Mouse (Mus musculus): ENCODE results near the gene Diaph3. TPM values are rescaled to one million over a fixed set of nuclear protein-coding genes. Genes with fewer than 3 reads are reported as not detected.
"Not testable (repeated sequence)": the region's sequence is repeated elsewhere in the genome, so short reads cannot be mapped to it uniquely, and the experiment has no call there.

The Diaph3 gene
- polyA plus RNA-seq, 1 experiment from 2014 or later: 3.6 TPM

- Histone ChIP-seq H3K4me3 (ENCODE audit: low read depth, low read length) (no peak overlapping the region), H3K36me3 (ENCODE audit: control insufficient read depth, insufficient read depth, low read length) (no peaks in the 10 kb centered on the region), H3K4me1 (ENCODE audit: control insufficient read depth, insufficient read depth, low read length) (no peaks in the 10 kb centered on the region), H3K9ac (ENCODE audit: low read depth, low read length) (no peak overlapping the region), H3K27me3 (ENCODE audit: control insufficient read depth, insufficient read depth, low read depth, low read length) (no peaks in the 10 kb centered on the region), H3K9me3 (replicated peaks; ENCODE audit: control insufficient read depth, low read length, poor library complexity, severe bottlenecking) (no peaks in the 10 kb centered on the region), H3K4me2 (ENCODE audit: low read length) (no peak overlapping the region), H3K27ac (ENCODE audit: low read length) (no peak overlapping the region)
- no peak for ATAC-seq
- 93% methylated on average over 5 of the region's 5 CpGs for WGBS
Measured at GRCm38 (mm10) chr14:87091108-87091507, 49.9 kb downstream of the Diaph3 start.

DNA sequence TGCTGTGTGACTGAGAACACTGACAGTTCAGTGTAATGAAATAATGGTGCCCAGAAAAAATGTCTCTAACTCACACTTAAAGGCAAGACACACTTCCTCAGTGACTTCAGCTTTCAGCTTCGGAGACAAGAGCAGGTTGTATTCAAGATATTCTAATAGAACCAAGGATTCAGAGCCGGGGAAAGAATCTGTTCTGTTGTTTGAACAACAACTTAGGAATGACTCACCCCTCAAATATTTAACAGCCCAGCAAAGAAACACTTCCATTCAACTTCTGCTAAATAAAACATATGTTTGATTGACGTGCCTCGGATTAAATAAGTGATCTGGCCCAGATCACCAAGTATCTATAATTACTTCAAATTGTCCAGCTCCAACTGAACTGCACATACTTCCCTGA is 52.1 kb downstream of the Diaph3 start:
- no peak overlapping the region for H3K27ac ChIP-seq (ENCODE audit: low read length)
- no peak overlapping the region for H3K4me2 ChIP-seq (ENCODE audit: low read length)
- no peak overlapping the region for H3K4me3 ChIP-seq (ENCODE audit: low read depth, low read length)
- no peak for ATAC-seq
- no peaks in the 10 kb centered on the region for H3K9me3 ChIP-seq (replicated peaks; ENCODE audit: control insufficient read depth, low read length, poor library complexity, severe bottlenecking)
- no peaks in the 10 kb centered on the region for H3K36me3 ChIP-seq (ENCODE audit: control insufficient read depth, insufficient read depth, low read length)
- 79% methylated on average over 4 of the region's 4 CpGs for WGBS
- no peaks in the 10 kb centered on the region for H3K4me1 ChIP-seq (ENCODE audit: control insufficient read depth, insufficient read depth, low read length)
- H3K27me3 ChIP-seq (ENCODE audit: control insufficient read depth, insufficient read depth, low read depth, low read length): no peaks in the 10 kb centered on the region
- no peak overlapping the region for H3K9ac ChIP-seq (ENCODE audit: low read depth, low read length)

DNA sequence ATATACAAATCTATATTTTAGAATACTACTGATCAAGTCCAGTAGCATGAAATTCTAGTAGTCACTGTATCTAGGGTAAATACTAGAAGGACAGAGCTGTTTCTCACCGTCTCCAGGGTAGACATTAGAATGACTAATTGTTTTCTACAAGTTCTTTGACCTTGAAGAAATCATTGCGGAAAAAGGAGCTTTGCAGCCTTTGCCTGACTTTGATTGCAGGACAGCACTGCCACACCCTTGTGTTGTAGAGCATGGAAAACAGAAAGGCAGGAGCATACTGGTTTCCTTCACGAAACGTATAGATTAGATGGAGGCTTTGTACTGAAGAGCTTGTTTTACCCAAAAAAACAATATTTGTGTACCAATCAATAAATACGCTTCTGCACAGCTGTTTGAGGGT is 52.6 kb downstream of the Diaph3 start:
- Histone ChIP-seq H3K4me1 (ENCODE audit: control insufficient read depth, insufficient read depth, low read length) (no peaks in the 10 kb centered on the region), H3K9me3 (replicated peaks; ENCODE audit: control insufficient read depth, low read length, poor library complexity, severe bottlenecking) (no peaks in the 10 kb centered on the region), H3K27ac (ENCODE audit: low read length) (no peak overlapping the region), H3K36me3 (ENCODE audit: control insufficient read depth, insufficient read depth, low read length) (no peaks in the 10 kb centered on the region), H3K27me3 (ENCODE audit: control insufficient read depth, insufficient read depth, low read depth, low read length) (no peaks in the 10 kb centered on the region), H3K9ac (ENCODE audit: low read depth, low read length) (no peak overlapping the region), H3K4me3 (ENCODE audit: low read depth, low read length) (no peak overlapping the region), H3K4me2 (ENCODE audit: low read length) (no peak overlapping the region)
- 89% methylated on average over 5 of the region's 5 CpGs for WGBS
- no peak for ATAC-seq

GRCm38 (mm10) chr14:87087996-87088395 is 53.0 kb downstream of the Diaph3 start:
- Histone ChIP-seq H3K4me1 (ENCODE audit: control insufficient read depth, insufficient read depth, low read length) (no peaks in the 10 kb centered on the region), H3K4me2 (ENCODE audit: low read length) (no peak overlapping the region), H3K36me3 (ENCODE audit: control insufficient read depth, insufficient read depth, low read length) (no peaks in the 10 kb centered on the region), H3K27me3 (ENCODE audit: control insufficient read depth, insufficient read depth, low read depth, low read length) (no peaks in the 10 kb centered on the region), H3K9me3 (replicated peaks; ENCODE audit: control insufficient read depth, low read length, poor library complexity, severe bottlenecking) (no peaks in the 10 kb centered on the region), H3K27ac (ENCODE audit: low read length) (no peak overlapping the region), H3K4me3 (ENCODE audit: low read depth, low read length) (no peak overlapping the region), H3K9ac (ENCODE audit: low read depth, low read length) (no peak overlapping the region)
- 64% methylated on average over 1 of the region's 1 CpGs for WGBS
- ATAC-seq: no peak

DNA sequence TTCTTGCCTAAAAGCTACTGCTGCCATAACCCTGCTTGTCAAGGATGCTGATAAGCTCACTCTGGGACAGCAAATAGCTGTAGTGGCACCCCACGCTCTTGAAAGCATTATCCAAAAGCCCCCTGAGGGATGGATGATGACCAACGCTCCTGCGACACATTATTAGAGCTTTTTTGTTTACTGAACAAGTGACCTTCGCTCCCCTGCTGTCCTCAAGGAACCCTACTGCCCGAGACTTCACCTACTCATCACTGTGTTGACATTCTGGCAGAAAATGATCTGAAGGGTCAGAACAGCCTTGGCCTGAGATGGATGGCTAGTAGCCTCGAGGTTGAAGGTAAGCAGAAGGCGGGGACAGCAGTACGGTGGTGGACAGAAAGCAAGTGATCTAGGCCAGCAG is 56.1 kb downstream of the Diaph3 start:
- not testable (repeated sequence) for ATAC-seq; H3K9me3 ChIP-seq (replicated peaks; ENCODE audit: control insufficient read depth, low read length, poor library complexity, severe bottlenecking); H3K4me3 ChIP-seq (ENCODE audit: low read depth, low read length); H3K4me2 ChIP-seq (ENCODE audit: low read length); H3K9ac ChIP-seq (ENCODE audit: low read depth, low read length); H3K36me3 ChIP-seq (ENCODE audit: control insufficient read depth, insufficient read depth, low read length); H3K27ac ChIP-seq (ENCODE audit: low read length); H3K27me3 ChIP-seq (ENCODE audit: control insufficient read depth, insufficient read depth, low read depth, low read length); H3K4me1 ChIP-seq (ENCODE audit: control insufficient read depth, insufficient read depth, low read length)
- WGBS: 82% methylated on average over 8 of the region's 8 CpGs

DNA sequence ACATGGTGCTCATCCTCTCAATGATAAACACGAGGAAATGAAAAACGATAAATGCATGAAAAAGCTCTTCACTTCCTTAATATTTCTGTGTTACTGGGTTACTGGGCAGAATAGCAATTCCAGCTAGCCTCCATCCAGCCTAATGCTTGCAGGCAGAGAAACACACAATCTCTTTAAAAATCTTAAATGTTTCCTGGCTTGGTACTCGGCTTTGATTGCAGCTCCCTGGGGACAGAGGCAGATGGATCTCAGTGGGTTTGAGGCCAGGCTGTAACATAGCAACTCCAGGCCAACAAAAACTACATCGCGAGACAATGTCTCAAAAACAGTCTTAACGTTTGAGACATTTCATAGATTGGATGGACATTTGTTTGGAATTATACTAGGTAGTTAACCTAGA is 57.1 kb downstream of the Diaph3 start:
- H3K4me1 ChIP-seq (ENCODE audit: control insufficient read depth, insufficient read depth, low read length): no peaks in the 10 kb centered on the region
- 62% methylated on average over 6 of the region's 6 CpGs for WGBS
- H3K27me3 ChIP-seq (ENCODE audit: control insufficient read depth, insufficient read depth, low read depth, low read length): no peaks in the 10 kb centered on the region

GRCm38 (mm10) chr14:87079725-87080124 is 61.3 kb downstream of the Diaph3 start:
- Histone ChIP-seq H3K4me2 (ENCODE audit: low read length) (no peak overlapping the region), H3K27me3 (ENCODE audit: control insufficient read depth, insufficient read depth, low read depth, low read length) (no peaks in the 10 kb centered on the region), H3K4me1 (ENCODE audit: control insufficient read depth, insufficient read depth, low read length) (no peaks in the 10 kb centered on the region), H3K9ac (ENCODE audit: low read depth, low read length) (no peak overlapping the region), H3K4me3 (ENCODE audit: low read depth, low read length) (no peak overlapping the region), H3K36me3 (ENCODE audit: control insufficient read depth, insufficient read depth, low read length) (no peaks in the 10 kb centered on the region), H3K27ac (ENCODE audit: low read length) (no peak overlapping the region), H3K9me3 (replicated peaks; ENCODE audit: control insufficient read depth, low read length, poor library complexity, severe bottlenecking) (no peaks in the 10 kb centered on the region)
- ATAC-seq: no peak
- 89% methylated on average over 2 of the region's 2 CpGs for WGBS

More for the DNA sequence above, 57.1 kb downstream of the Diaph3 start:
- Histone ChIP-seq H3K4me3 (ENCODE audit: low read depth, low read length) (no peak overlapping the region), H3K4me2 (ENCODE audit: low read length) (no peak overlapping the region), H3K36me3 (ENCODE audit: control insufficient read depth, insufficient read depth, low read length) (no peaks in the 10 kb centered on the region), H3K9me3 (replicated peaks; ENCODE audit: control insufficient read depth, low read length, poor library complexity, severe bottlenecking) (no peaks in the 10 kb centered on the region), H3K27ac (ENCODE audit: low read length) (no peak overlapping the region), H3K9ac (ENCODE audit: low read depth, low read length) (no peak overlapping the region)
- no peak for ATAC-seq

DNA sequence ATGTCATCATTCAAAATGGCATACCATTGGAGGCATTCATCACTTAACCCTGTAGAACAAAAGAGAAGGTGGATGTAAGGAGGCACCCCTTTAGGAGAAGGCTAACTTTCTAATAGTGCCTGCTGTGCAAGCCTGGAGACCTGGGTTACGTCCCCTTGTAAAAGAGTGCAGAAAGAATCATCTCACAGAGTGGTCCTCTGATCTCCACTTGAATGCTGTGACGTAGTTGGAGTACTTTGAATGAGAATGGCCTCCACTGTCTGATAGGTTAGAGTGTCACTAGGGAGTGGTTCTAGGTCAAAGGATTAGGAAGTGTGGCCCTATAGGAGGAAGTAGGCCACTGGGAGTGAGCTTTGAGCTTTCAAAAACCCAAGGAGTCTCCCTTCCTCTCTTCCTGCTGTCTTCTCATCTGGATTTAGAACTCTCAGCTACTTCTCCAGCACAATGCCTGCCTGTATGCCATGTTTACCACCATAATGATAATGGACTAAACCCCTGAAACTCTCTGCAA is 66.0 kb downstream of the Diaph3 start:
- Histone ChIP-seq H3K9ac (ENCODE audit: low read depth, low read length) (no peak overlapping the region), H3K27ac (ENCODE audit: low read length) (no peak overlapping the region), H3K27me3 (ENCODE audit: control insufficient read depth, insufficient read depth, low read depth, low read length) (no peaks in the 10 kb centered on the region), H3K4me1 (ENCODE audit: control insufficient read depth, insufficient read depth, low read length) (no peaks in the 10 kb centered on the region), H3K9me3 (replicated peaks; ENCODE audit: control insufficient read depth, low read length, poor library complexity, severe bottlenecking) (no peaks in the 10 kb centered on the region), H3K4me3 (ENCODE audit: low read depth, low read length) (no peak overlapping the region), H3K4me2 (ENCODE audit: low read length) (no peak overlapping the region), H3K36me3 (ENCODE audit: control insufficient read depth, insufficient read depth, low read length) (no peaks in the 10 kb centered on the region)
- no peak for ATAC-seq
- 76% methylated on average over 2 of the region's 2 CpGs for WGBS

DNA sequence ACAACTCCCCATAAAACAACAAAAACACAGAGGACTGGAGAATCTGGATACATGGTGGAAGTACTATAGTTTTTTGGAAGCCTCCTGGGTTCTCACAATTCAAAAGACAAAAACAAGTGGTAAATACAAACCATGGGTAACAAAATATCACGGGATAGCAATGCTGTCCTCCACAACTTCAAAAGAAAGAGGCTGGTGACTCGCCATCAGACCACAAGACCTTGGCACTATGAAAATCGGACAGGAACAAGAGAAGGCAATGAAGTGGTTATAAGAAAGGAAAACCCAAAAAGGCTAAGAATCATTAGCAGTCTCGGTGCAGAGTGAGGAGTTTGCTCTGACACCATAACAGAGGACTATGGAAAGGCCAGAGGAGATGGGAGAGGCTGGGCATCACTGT is 76.8 kb downstream of the Diaph3 start:
- no peaks in the 10 kb centered on the region for H3K4me1 ChIP-seq (ENCODE audit: control insufficient read depth, insufficient read depth, low read length)
- no peaks in the 10 kb centered on the region for H3K27me3 ChIP-seq (ENCODE audit: control insufficient read depth, insufficient read depth, low read depth, low read length)
- no peak overlapping the region for H3K4me3 ChIP-seq (ENCODE audit: low read depth, low read length)
- H3K9ac ChIP-seq (ENCODE audit: low read depth, low read length): no peak overlapping the region
- H3K9me3 ChIP-seq (replicated peaks; ENCODE audit: control insufficient read depth, low read length, poor library complexity, severe bottlenecking): no peaks in the 10 kb centered on the region
- WGBS: 89% methylated on average over 4 of the region's 4 CpGs
- no peak overlapping the region for H3K27ac ChIP-seq (ENCODE audit: low read length)
- H3K4me2 ChIP-seq (ENCODE audit: low read length): no peak overlapping the region
- no peaks in the 10 kb centered on the region for H3K36me3 ChIP-seq (ENCODE audit: control insufficient read depth, insufficient read depth, low read length)
- no peak for ATAC-seq

Measured in midbrain, embryonic 16.5 days (tissue).